Mouse (Mus musculus): ENCODE results near the gene Magix. TPM values are rescaled to one million over a fixed set of nuclear protein-coding genes. Genes with fewer than 3 reads are reported as not detected.

The Magix gene
- polyA plus RNA-seq, 1 experiment from 2014 or later, result not detected

GRCm38 (mm10) chrX:7657221-7657639, 23.8 kb downstream of the Magix start, which contains the start of gene Prickle3:
Gene Prickle3, plus strand, starts transcription at chrX:7657260.
- DNase-seq (ENCODE audit: low spot score) (no peak), ATAC-seq (replicated peaks; ENCODE audit: low FRiP score) (peak; percentile 27; the same call in 1 of the 2 replicates)
- 11% methylated on average over 26 of the region's 26 CpGs for WGBS

DNA sequence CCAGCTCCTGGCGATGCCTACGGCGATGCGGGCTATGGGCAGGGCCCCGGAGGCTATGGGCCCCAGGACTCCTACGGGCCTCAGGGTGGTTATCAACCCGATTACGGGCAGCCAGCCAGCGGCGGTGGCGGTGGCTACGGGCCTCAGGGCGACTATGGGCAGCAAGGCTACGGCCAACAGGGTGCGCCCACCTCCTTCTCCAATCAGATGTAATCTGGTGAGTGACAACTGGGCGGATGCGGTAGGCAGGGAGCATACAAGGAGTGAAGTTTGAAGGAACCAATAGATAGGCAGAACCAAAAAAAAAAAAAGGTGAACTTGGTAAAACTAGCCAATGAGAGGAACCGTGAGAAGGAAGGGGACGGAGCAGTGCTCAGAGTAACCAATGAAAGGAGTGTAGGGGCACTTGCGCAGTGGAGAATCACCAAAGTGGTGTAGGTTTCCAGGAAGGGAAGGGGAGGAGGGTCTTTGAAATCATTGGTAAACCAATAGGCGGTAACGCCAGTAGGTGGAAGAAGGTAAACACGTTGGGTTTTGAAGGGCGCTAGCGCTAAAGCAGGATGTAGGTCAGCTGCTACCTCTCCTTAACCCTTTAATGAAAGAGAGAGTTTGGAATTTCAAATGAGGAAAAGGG, 32.3 kb downstream of the Magix start:
- WGBS, result 14% methylated on average over 25 of the region's 25 CpGs
- H3K4me3 ChIP-seq (ENCODE audit: low read depth, low read length), result peak overlapping the region; percentile 34
- H3K36me3 ChIP-seq (ENCODE audit: control insufficient read depth, insufficient read depth, low read length), result no peaks in the 10 kb centered on the region
- H3K27me3 ChIP-seq (ENCODE audit: control insufficient read depth, insufficient read depth, low read length), result no peaks in the 10 kb centered on the region
- DNase-seq (ENCODE audit: low spot score) (peak; percentile 84), ATAC-seq (replicated peaks; ENCODE audit: low FRiP score) (peak; percentile 98)
- H3K27ac ChIP-seq (ENCODE audit: low read depth, low read length), result no peak overlapping the region; the same call in 1 of the 2 replicates
- H3K4me1 ChIP-seq (replicated peaks; ENCODE audit: control insufficient read depth, insufficient read depth, low read length), result no peaks in the 10 kb centered on the region
- H3K4me2 ChIP-seq (ENCODE audit: low read depth, low read length, severe bottlenecking), result peak overlapping the region; percentile 51
- no peaks in the 10 kb centered on the region for H3K9me3 ChIP-seq (ENCODE audit: control insufficient read depth, low read length)
- peak overlapping the region; percentile 49 for H3K9ac ChIP-seq (ENCODE audit: low read length)

More at GRCm38 (mm10) chrX:7657221-7657639, 23.8 kb downstream of the Magix start, which contains the start of gene Prickle3:
- peak within 1 kb of the TSS; percentile 39 for H3K9ac ChIP-seq (ENCODE audit: low read length)
- peak within 1 kb of the TSS; percentile 23 for H3K4me3 ChIP-seq (ENCODE audit: low read depth, low read length)
- no peaks in the 10 kb centered on the region for H3K9me3 ChIP-seq (ENCODE audit: control insufficient read depth, low read length)
- peak within 1 kb of the TSS; percentile 39 for H3K4me2 ChIP-seq (ENCODE audit: low read depth, low read length, severe bottlenecking)
- no peaks in the 10 kb centered on the region for H3K36me3 ChIP-seq (ENCODE audit: control insufficient read depth, insufficient read depth, low read length)
- no peaks in the 10 kb centered on the region for H3K4me1 ChIP-seq (replicated peaks; ENCODE audit: control insufficient read depth, insufficient read depth, low read length)
- no peaks in the 10 kb centered on the region for H3K27me3 ChIP-seq (ENCODE audit: control insufficient read depth, insufficient read depth, low read length)
- H3K27ac ChIP-seq (ENCODE audit: low read depth, low read length), result no peak within 1 kb of the TSS

DNA sequence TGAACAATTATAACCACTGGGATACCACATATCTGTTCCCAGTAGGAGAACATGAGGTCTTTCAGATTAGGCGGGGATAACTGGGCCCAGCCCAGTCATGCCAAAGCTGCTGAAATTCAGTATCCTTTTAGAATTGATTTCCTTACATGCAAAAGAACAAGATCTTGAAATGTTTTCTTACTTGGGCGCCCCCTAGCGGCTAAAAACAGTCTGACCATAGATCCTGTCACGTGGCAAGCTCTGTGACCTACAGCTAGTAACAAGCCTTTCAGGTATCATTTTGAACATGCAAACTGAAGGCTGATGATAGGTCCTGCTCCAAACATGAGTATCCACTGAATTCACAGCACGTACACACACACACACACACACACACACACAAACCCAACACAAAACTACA, 35.7 kb downstream of the Magix start:
- ATAC-seq (replicated peaks; ENCODE audit: low FRiP score) (no peak), DNase-seq (ENCODE audit: low spot score) (peak; percentile 80)
- H3K4me3 ChIP-seq (ENCODE audit: low read depth, low read length), result no peak overlapping the region
- no peak overlapping the region for H3K9ac ChIP-seq (ENCODE audit: low read length)
- no peak overlapping the region for H3K4me2 ChIP-seq (ENCODE audit: low read depth, low read length, severe bottlenecking)
- H3K4me1 ChIP-seq (replicated peaks; ENCODE audit: control insufficient read depth, insufficient read depth, low read length), result no peaks in the 10 kb centered on the region
- no peak overlapping the region for H3K27ac ChIP-seq (ENCODE audit: low read depth, low read length)
- WGBS, result 12% methylated on average over 5 of the region's 5 CpGs
- H3K27me3 ChIP-seq (ENCODE audit: control insufficient read depth, insufficient read depth, low read length), result no peaks in the 10 kb centered on the region
- no peaks in the 10 kb centered on the region for H3K36me3 ChIP-seq (ENCODE audit: control insufficient read depth, insufficient read depth, low read length)
- no peaks in the 10 kb centered on the region for H3K9me3 ChIP-seq (ENCODE audit: control insufficient read depth, low read length)

- Histone ChIP-seq H3K27me3 (ENCODE audit: control insufficient read depth, insufficient read depth, low read length) (no peaks in the 10 kb centered on the region), H3K4me2 (ENCODE audit: low read depth, low read length, severe bottlenecking) (no peak overlapping the region)
Observed at GRCm38 (mm10) chrX:7640785-7641184, 40.3 kb downstream of the Magix start.

GRCm38 (mm10) chrX:7639536-7640325, 41.3 kb downstream of the Magix start:
- 25% methylated on average over 13 of the region's 13 CpGs for WGBS
- Histone ChIP-seq H3K27me3 (ENCODE audit: control insufficient read depth, insufficient read depth, low read length) (no peaks in the 10 kb centered on the region), H3K9me3 (ENCODE audit: control insufficient read depth, low read length) (no peaks in the 10 kb centered on the region), H3K4me3 (ENCODE audit: low read depth, low read length) (peak overlapping the region; percentile 46), H3K36me3 (ENCODE audit: control insufficient read depth, insufficient read depth, low read length) (no peaks in the 10 kb centered on the region), H3K4me2 (ENCODE audit: low read depth, low read length, severe bottlenecking) (peak overlapping the region; percentile 51), H3K27ac (ENCODE audit: low read depth, low read length) (no peak overlapping the region), H3K9ac (ENCODE audit: low read length) (peak overlapping the region; percentile 20; the same call in 1 of the 2 replicates), H3K4me1 (replicated peaks; ENCODE audit: control insufficient read depth, insufficient read depth, low read length) (no peaks in the 10 kb centered on the region)
- DNase-seq (ENCODE audit: low spot score), result no peak
- peak; percentile 10; the same call in 1 of the 2 replicates for ATAC-seq (replicated peaks; ENCODE audit: low FRiP score)

More at GRCm38 (mm10) chrX:7640785-7641184, 40.3 kb downstream of the Magix start:
- H3K36me3 ChIP-seq (ENCODE audit: control insufficient read depth, insufficient read depth, low read length), result no peaks in the 10 kb centered on the region
- H3K27ac ChIP-seq (ENCODE audit: low read depth, low read length), result no peak overlapping the region
- H3K9ac ChIP-seq (ENCODE audit: low read length), result no peak overlapping the region
- DNase-seq (ENCODE audit: low spot score), result no peak
- no peak for ATAC-seq (replicated peaks; ENCODE audit: low FRiP score)
- no peaks in the 10 kb centered on the region for H3K4me1 ChIP-seq (replicated peaks; ENCODE audit: control insufficient read depth, insufficient read depth, low read length)
- WGBS, result 41% methylated on average over 12 of the region's 12 CpGs
- no peak overlapping the region for H3K4me3 ChIP-seq (ENCODE audit: low read depth, low read length)
- H3K9me3 ChIP-seq (ENCODE audit: control insufficient read depth, low read length), result no peaks in the 10 kb centered on the region

DNA sequence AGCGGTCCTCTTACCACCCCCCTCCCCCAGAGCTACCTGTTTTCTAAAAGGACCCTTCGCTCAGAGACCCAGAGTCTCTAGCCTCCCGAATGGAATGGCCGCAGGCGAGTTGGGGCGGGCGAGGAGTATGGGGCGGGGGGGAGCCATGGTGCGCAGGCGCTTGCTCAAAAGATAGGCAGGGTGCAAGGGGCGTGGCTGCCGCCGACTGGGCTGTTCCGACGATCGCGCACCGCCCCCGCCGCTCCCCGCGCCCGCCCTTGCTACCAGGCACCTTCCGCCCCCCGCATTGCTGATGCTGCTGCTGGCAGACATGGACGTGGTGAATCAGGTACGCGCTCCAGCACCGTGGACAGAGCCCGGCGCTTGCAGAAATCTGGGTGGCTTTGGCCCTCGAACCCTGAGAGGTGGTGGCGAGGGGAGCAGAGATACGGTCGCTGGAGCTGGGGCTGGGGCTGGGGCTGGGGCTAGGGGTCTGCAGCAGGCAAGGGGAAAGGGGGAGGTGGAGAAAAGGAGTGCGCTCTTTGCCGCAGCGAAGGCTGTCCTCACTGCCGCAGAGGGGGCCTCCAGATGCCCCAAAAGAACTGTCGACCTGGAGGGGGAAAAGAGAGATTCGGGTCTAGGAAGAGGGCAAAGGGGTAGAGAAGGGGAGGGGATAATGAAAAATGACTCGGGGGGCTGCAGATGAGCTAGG, 42.5 kb downstream of the Magix start, which contains the start of gene Syp:
Gene Syp, plus strand, starts transcription at position 71 of the 691 bp plus-strand sequence.
- DNase-seq (ENCODE audit: low spot score), result peak; percentile 94
- WGBS, result 6% methylated on average over 37 of the region's 42 CpGs
- Histone ChIP-seq H3K4me2 (ENCODE audit: low read depth, low read length, severe bottlenecking) (peak within 1 kb of the TSS; percentile 51), H3K4me3 (ENCODE audit: low read depth, low read length) (peak within 1 kb of the TSS; percentile 46), H3K27ac (ENCODE audit: low read depth, low read length) (no peak within 1 kb of the TSS), H3K4me1 (replicated peaks; ENCODE audit: control insufficient read depth, insufficient read depth, low read length) (no peaks in the 10 kb centered on the region), H3K9ac (ENCODE audit: low read length) (peak within 1 kb of the TSS; percentile 52), H3K36me3 (ENCODE audit: control insufficient read depth, insufficient read depth, low read length) (no peaks in the 10 kb centered on the region), H3K9me3 (ENCODE audit: control insufficient read depth, low read length) (no peaks in the 10 kb centered on the region), H3K27me3 (ENCODE audit: control insufficient read depth, insufficient read depth, low read length) (no peaks in the 10 kb centered on the region)
- peak; percentile 86 for ATAC-seq (replicated peaks; ENCODE audit: low FRiP score)

DNA sequence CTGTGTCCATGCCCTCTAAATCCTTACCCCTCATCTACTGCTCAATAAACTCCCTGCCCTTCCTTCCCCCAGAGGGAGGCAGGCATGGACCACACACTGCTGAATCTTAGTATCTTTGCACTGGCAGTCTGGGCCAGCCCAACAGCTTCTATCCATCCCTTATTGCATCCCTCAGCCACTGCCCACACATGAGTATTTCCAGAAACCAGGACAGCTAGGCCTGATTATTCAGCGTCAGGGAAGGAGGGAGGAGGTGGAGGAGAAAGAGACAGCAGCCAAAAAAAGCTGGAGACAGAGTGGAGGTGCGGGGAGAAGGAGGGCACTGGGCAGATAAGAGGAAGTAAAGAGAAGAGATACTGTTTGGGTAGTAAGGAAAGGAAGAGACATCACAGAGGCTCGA, 46.0 kb downstream of the Magix start:
- DNase-seq (ENCODE audit: low spot score) (no peak), ATAC-seq (replicated peaks; ENCODE audit: low FRiP score) (no peak)
- Histone ChIP-seq H3K4me1 (replicated peaks; ENCODE audit: control insufficient read depth, insufficient read depth, low read length) (no peaks in the 10 kb centered on the region), H3K27me3 (ENCODE audit: control insufficient read depth, insufficient read depth, low read length) (no peaks in the 10 kb centered on the region), H3K9me3 (ENCODE audit: control insufficient read depth, low read length) (no peaks in the 10 kb centered on the region), H3K27ac (ENCODE audit: low read depth, low read length) (no peak overlapping the region), H3K36me3 (ENCODE audit: control insufficient read depth, insufficient read depth, low read length) (no peaks in the 10 kb centered on the region), H3K4me3 (ENCODE audit: low read depth, low read length) (no peak overlapping the region), H3K9ac (ENCODE audit: low read length) (no peak overlapping the region), H3K4me2 (ENCODE audit: low read depth, low read length, severe bottlenecking) (no peak overlapping the region)
- WGBS, result 77% methylated on average over 3 of the region's 3 CpGs

GRCm38 (mm10) chrX:7632560-7632959, 48.5 kb downstream of the Magix start:
- DNase-seq (ENCODE audit: low spot score) (no peak), ATAC-seq (replicated peaks; ENCODE audit: low FRiP score) (no peak)
- H3K4me2 ChIP-seq (ENCODE audit: low read depth, low read length, severe bottlenecking), result no peak overlapping the region
- H3K9me3 ChIP-seq (ENCODE audit: control insufficient read depth, low read length), result no peaks in the 10 kb centered on the region
- H3K36me3 ChIP-seq (ENCODE audit: control insufficient read depth, insufficient read depth, low read length), result no peaks in the 10 kb centered on the region
- no peaks in the 10 kb centered on the region for H3K4me1 ChIP-seq (replicated peaks; ENCODE audit: control insufficient read depth, insufficient read depth, low read length)
- no peak overlapping the region for H3K9ac ChIP-seq (ENCODE audit: low read length)
- H3K27me3 ChIP-seq (ENCODE audit: control insufficient read depth, insufficient read depth, low read length), result no peaks in the 10 kb centered on the region
- WGBS, result 95% methylated on average over 6 of the region's 6 CpGs
- H3K4me3 ChIP-seq (ENCODE audit: low read depth, low read length), result no peak overlapping the region
- no peak overlapping the region for H3K27ac ChIP-seq (ENCODE audit: low read depth, low read length)

Data from forebrain, embryonic 11.5 days (tissue).